Mouse (Mus musculus) thymus, adult 2 months (tissue): Measurements from ENCODE around the gene Nr1h2. TPM values are rescaled to one million over a fixed set of nuclear protein-coding genes. Genes with fewer than 3 reads are reported as not detected.
A peak's percentile ranks its signal among the peaks of the same experiment; 100 is the strongest.

ENCODE experiments used
- DNase-seq: peaks from one replicate; pipeline ENCODE4 v3.0.0; 2021
- H3K27ac ChIP-seq: fragments of 200-500 bp; 2 replicates; pipeline ENCODE4 v1.5.1; 2012; ENCODE audit warnings: low read length, control low read depth; ENCODE audit not compliant: control insufficient read depth, insufficient read depth
- H3K27me3 ChIP-seq: fragments of 200-500 bp; 2 replicates; pipeline ENCODE4 v1.6.1; 2012; ENCODE audit warnings: mild to moderate bottlenecking, low read length, moderate library complexity, mixed read lengths; ENCODE audit not compliant: control insufficient read depth, insufficient read depth
- H3K36me3 ChIP-seq: fragments of 200-500 bp; 2 replicates; pipeline ENCODE4 v1.6.1; 2012; ENCODE audit warnings: mild to moderate bottlenecking, low read length, moderate library complexity; ENCODE audit not compliant: control insufficient read depth, insufficient read depth
- H3K4me1 ChIP-seq: fragments of 200-500 bp; replicated peaks from 2 replicates; pipeline ENCODE4 v1.6.1; 2012; ENCODE audit warnings: low read length; ENCODE audit not compliant: control insufficient read depth, insufficient read depth
- H3K4me3 ChIP-seq: fragments of 200-500 bp; 2 replicates; pipeline ENCODE4 v1.5.1; 2012; ENCODE audit warnings: mild to moderate bottlenecking, low read length, control low read depth, moderate library complexity; ENCODE audit not compliant: control insufficient read depth, insufficient read depth
- CTCF ChIP-seq: fragments of 200-500 bp; IDR thresholded peaks from 2 replicates; pipeline ENCODE4 v1.5.1; 2012; ENCODE audit warnings: mild to moderate bottlenecking, control low read depth, low read length, moderate library complexity, borderline replicate concordance; ENCODE audit not compliant: control insufficient read depth, poor library complexity, insufficient read depth; ENCODE audit errors: extremely low read depth
- POLR2A ChIP-seq: fragments of 200-500 bp; IDR thresholded peaks from 2 replicates; pipeline ENCODE4 v1.6.1; 2012; ENCODE audit warnings: mild to moderate bottlenecking, low read length, control low read depth, moderate library complexity; ENCODE audit not compliant: control insufficient read depth, poor library complexity, insufficient read depth; ENCODE audit errors: extremely low read depth
- WGBS: fragments of 180-500 bp; shearing (Covaris S2); methylation state at CpG from one replicate; pipeline ENCODE4 v1.1.7; 2018; 5-methylcytosine and 5-hydroxymethylcytosine counted together
- polyA plus RNA-seq: library from polyadenylated mRNA; depleted of rRNA; stranded (reverse); fragments of >200 nt; gene quantifications from 2 replicates; pipeline ENCODE4 v1.2.3, GENCODE M21; 2012

The Nr1h2 gene
- polyA plus RNA-seq, 1 experiment = 302 TPM

DNA sequence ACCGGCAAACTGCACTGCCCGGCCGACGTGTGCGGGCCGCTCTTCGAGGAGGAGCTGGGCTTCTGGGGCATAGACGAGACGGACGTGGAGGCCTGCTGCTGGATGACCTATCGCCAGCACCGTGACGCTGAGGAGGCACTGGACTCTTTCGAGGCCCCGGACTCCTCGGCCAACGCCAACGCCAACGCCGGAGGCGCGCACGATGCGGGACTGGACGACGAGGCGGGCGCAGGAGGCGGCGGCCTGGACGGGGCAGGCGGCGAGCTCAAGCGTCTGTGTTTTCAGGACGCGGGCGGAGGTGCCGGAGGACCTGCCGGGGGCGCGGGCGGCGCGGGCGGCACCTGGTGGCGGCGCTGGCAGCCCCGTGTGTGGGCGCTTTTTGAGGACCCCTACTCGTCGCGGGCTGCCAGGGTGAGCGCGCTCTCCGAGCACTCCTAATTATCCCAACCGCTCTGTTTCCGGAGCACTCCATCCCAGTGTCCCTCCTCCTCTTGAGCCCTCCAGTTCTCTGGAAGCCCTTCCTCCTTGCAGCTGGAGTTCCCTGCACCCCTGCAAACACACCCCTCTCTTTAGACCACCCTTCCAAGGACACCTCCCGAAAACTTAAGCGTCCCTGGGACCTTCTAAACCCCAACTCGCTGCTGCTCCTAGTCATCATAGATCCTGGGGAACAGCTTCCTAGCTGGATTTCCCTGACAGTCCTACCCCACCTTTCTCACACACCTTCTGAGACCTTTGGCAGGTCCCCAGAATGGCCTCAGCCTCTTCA lies 37.8 kb upstream of the Nr1h2 start:
- TF ChIP-seq CTCF (no peak), POLR2A (no peak)
- Histone ChIP-seq H3K36me3 (no peaks in the 10 kb centered on the region), H3K27me3 (peaks cover 37% of the 10 kb centered on the region), H3K27ac (no peak overlapping the region), H3K4me3 (peak overlapping the region; percentile 15; the same call in 1 of the 2 replicates), H3K4me1 (peaks cover 16% of the 10 kb centered on the region)
- DNase-seq = no peak
- 5% methylated on average over 59 of the region's 60 CpGs for WGBS

DNA sequence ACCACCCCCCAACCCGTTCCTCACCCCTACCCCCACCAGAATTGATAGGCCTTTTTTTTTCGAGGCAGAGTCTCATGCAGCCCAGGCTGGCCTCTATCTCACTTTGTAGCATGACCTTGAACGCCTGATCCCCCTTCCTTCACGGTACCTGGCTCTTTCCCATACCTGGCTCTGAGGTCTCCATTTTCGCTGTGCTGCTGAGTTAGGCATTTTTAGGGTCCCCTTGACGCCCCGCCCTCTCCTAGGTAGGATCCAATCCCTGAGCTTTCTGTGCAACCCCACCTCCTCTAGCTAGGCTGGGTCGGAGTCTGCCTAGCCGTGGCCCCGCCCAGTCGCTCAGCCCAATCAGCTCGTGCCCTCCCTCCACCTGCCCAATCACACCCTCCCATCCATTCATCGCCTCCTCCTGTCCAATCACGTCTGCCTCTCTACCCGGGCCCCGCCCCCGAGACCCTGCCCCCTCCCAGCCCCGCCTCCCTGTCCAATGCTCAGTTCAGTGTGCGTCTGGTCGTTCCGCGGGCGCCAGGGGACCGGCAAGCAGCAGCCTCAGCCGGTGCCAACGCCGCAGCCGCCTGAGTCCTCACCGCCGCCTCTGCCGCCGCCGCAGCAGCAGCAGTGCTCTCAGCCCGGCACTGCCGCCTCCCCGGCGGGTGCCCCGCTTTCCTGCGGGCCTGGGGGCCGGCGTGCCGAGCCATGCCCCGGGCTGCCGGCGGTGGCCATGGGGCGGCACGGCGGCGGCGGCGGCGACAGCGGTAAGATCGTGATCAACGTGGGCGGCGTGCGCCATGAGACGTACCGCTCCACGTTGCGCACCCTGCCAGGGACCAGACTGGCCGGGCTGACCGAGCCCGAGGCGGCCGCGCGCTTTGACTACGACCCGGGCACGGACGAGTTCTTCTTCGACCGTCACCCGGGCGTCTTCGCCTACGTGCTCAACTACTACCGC lies 36.9 kb upstream of the Nr1h2 start, which contains the start of gene Kcnc3:
TSS of gene Kcnc3 (plus strand) at position 263 of the 946 bp plus-strand sequence.
- no peak within 1 kb of the TSS for H3K27ac ChIP-seq
- peak; percentile 38 for DNase-seq
- peaks cover 16% of the 10 kb centered on the region for H3K4me1 ChIP-seq
- TF ChIP-seq POLR2A (no peak), CTCF (no peak)
- no peaks in the 10 kb centered on the region for H3K36me3 ChIP-seq
- H3K4me3 ChIP-seq = peak within 1 kb of the TSS; percentile 15; the same call in 1 of the 2 replicates
- peaks cover 37% of the 10 kb centered on the region for H3K27me3 ChIP-seq
- under 1% methylated on average over 80 of the region's 80 CpGs for WGBS

DNA sequence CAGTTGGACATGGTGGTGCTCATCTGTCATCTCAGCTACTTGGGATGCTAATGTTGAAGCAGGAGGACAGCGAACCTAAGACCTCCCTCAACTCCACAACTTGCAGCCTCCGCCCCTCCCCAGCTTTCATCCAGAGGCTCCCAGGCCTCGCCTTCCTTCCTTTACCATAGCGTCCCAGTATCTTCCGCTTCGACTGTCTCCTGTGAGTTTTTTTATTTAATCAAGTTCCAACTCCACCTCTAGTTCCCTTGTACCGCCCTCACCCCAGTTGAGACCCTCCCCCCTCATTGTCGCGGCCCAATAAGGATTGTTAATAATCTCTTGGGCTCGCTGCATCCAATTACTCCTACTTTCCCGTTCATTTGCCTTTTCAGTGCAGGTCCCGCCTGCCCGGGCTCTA lies 36.2 kb upstream of the Nr1h2 start:
- DNase-seq = no peak
- Histone ChIP-seq H3K4me3 (no peak overlapping the region), H3K4me1 (peaks cover 16% of the 10 kb centered on the region), H3K27me3 (peaks cover 37% of the 10 kb centered on the region), H3K36me3 (no peaks in the 10 kb centered on the region), H3K27ac (no peak overlapping the region)
- TF ChIP-seq CTCF (no peak), POLR2A (no peak)
- 20% methylated on average over 13 of the region's 13 CpGs for WGBS

DNA sequence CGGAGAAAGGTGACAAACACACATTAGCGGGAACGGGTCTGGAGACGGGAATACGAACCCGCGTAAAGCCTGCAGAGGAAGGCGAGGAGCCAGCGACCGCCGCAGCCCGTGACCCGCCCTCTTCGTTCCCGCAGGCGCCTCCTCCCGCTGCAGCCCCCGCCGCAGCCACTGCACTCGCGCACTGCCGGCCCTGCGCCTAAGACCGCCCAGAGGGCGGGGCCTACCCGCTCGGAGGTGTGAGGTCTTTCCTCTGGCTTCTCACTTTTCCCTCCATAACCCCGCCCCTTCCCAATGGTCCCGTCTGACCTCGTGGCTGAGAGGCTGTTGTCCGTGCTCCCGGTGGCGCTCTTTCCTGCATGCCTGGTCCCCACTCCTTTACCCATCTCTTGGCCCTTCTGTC lies 35.4 kb upstream of the Nr1h2 start:
- peak overlapping the region; percentile 36; the same call in 1 of the 2 replicates for H3K4me3 ChIP-seq
- no peaks in the 10 kb centered on the region for H3K36me3 ChIP-seq
- DNase-seq = peak; percentile 29
- peaks cover 37% of the 10 kb centered on the region for H3K27me3 ChIP-seq
- H3K27ac ChIP-seq = no peak overlapping the region
- 2% methylated on average over 33 of the region's 33 CpGs for WGBS
- H3K4me1 ChIP-seq = peaks cover 16% of the 10 kb centered on the region
- no peak for TF ChIP-seq CTCF
- no peak for TF ChIP-seq POLR2A

DNA sequence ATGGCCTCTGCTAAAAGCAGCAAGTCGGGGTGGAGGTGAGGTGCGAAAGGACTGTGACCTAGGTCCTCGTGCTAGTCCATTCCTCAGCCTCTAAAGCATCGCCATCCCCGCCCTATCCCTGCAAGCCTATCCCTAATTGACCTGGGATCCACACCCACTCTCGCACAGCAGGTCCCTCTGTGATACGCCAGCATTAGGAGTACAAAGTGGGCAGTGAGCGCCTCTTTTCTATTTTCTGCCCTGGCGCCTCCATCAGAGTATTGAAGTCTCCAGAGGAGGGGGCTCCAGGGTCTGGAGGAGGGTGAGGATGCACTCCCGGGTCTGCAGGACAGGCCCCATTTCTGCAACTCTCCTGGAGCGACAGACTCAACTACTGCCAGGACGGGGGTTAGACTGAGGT lies 34.6 kb upstream of the Nr1h2 start:
- Histone ChIP-seq H3K27me3 (peaks cover 37% of the 10 kb centered on the region), H3K27ac (no peak overlapping the region), H3K36me3 (no peaks in the 10 kb centered on the region), H3K4me3 (no peak overlapping the region), H3K4me1 (peaks cover 16% of the 10 kb centered on the region)
- 20% methylated on average over 12 of the region's 12 CpGs for whole genome bisulfite sequencing
- no peak for TF ChIP-seq POLR2A
- no peak for TF ChIP-seq CTCF
- no peak for DNase-seq

DNA sequence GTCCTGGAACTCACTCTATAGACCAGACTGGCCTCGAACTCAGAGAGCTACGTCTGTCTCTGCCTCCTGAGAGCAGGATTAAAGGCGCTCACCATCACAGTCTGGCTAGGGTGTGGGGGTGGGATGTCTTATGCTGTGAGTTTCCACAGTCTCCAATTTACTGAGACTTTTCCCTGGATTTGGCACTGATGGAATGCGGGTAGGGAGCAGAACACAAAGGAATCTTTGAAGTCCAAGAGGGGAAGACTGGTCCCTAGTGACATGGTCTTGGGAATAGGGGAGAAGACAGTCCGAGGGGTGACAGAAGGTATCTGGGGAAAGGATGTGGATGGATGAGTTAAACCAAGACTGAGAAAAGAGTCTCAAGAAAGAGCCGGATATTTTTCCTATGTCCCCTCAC lies 33.9 kb upstream of the Nr1h2 start:
- TF ChIP-seq POLR2A = no peak
- no peak for TF ChIP-seq CTCF
- DNase-seq = no peak
- peaks cover 16% of the 10 kb centered on the region for H3K4me1 ChIP-seq
- H3K27me3 ChIP-seq = peaks cover 32% of the 10 kb centered on the region
- WGBS = 47% methylated on average over 6 of the region's 6 CpGs
- no peak overlapping the region for H3K4me3 ChIP-seq
- no peaks in the 10 kb centered on the region for H3K36me3 ChIP-seq
- no peak overlapping the region for H3K27ac ChIP-seq
